Mouse (Mus musculus) lung, adult 2 months (tissue): ENCODE results near the gene Calhm5.

Experiments
- CTCF ChIP-seq: fragments of 200-500 bp; IDR thresholded peaks from 2 replicates; pipeline ENCODE4 v1.5.1; 2011; ENCODE audit warnings: mild to moderate bottlenecking, low read length, control low read depth; ENCODE audit not compliant: insufficient read depth
- POLR2A ChIP-seq: fragments of 200-500 bp; IDR thresholded peaks from 2 replicates; pipeline ENCODE4 v1.6.1; 2011; ENCODE audit warnings: low read depth, mild to moderate bottlenecking, control low read depth, low read length, borderline replicate concordance; ENCODE audit errors: extremely low read depth

GRCm38 (mm10) chr10:34131356-34131755 is 35.0 kb upstream of the Calhm5 start:
- no peak for TF ChIP-seq POLR2A
- TF ChIP-seq CTCF: no peak
